Mouse (Mus musculus) gastrocnemius, adult 18-20 months (tissue): ENCODE data around the gene Zbtb26. TPM values are rescaled to one million over a fixed set of nuclear protein-coding genes. Genes with fewer than 3 reads are reported as not detected.

ENCODE experiments used
- total RNA-seq, 2 experiments: library from RNA; stranded (reverse); gene quantifications; 2 replicates each; pipeline ENCODE4 v1.2.3; 2021

The Zbtb26 gene
- total RNA-seq, 2 experiments from 2014 or later = 3.1 to 4.1 TPM

Other genes with a start within 250 kb of the Zbtb26 start
- not detected for gene Olfr366, start 231.6 kb downstream of the Zbtb26 start, total RNA-seq
- gene Olfr368, start 116.6 kb downstream of the Zbtb26 start, total RNA-seq = not detected
- 10 to 100 TPM in 1 of 2 experiments, 1 to 10 TPM in 1; 9.7 to 13.6 TPM for gene Pdcl, start 83.8 kb downstream of the Zbtb26 start, total RNA-seq
- 10 to 100 TPM; 39.0 to 46.2 TPM for gene Rc3h2, start 20.2 kb downstream of the Zbtb26 start, total RNA-seq
- 1 to 10 TPM; 2.9 to 3.4 TPM for gene Zbtb6, start within 50 bp of the Zbtb26 start, total RNA-seq
- 10 to 100 TPM; 30.5 to 32.3 TPM for gene Rabgap1, start 144 bp upstream of the Zbtb26 start, total RNA-seq
- gene Gpr21, start 73.2 kb upstream of the Zbtb26 start, total RNA-seq = under 1 TPM; 0.40 to 0.43 TPM